Mouse (Mus musculus) kidney, adult 2 months (tissue): ENCODE data around the gene Rtp4.

Experiments used
- CTCF ChIP-seq: fragments of 200-500 bp; conservative IDR thresholded peaks from 2 replicates; pipeline ENCODE4 v1.5.1; 2011; ENCODE audit warnings: low read depth, mild to moderate bottlenecking, control low read depth, low read length, moderate library complexity, mixed read lengths; ENCODE audit not compliant: insufficient read depth, insufficient read length
- POLR2A ChIP-seq: fragments of 200-500 bp; IDR thresholded peaks from one replicate; pipeline ENCODE4 v1.6.1; 2011; ENCODE audit warnings: low read depth, low read length, control low read depth

GRCm38 (mm10) chr16:23511166-23511935 lies 8.7 kb upstream of the Rtp4 start:
- no peak for TF ChIP-seq POLR2A
- TF ChIP-seq CTCF = no peak
